Mouse (Mus musculus): ENCODE measurements at regions not wholly inside any gene's neighbourhood (a gene's known extent, or its start where the extent isn't known, plus 50 kb on each side); places are given as distances from the start of the nearest gene placed in this dataset.

DNA sequence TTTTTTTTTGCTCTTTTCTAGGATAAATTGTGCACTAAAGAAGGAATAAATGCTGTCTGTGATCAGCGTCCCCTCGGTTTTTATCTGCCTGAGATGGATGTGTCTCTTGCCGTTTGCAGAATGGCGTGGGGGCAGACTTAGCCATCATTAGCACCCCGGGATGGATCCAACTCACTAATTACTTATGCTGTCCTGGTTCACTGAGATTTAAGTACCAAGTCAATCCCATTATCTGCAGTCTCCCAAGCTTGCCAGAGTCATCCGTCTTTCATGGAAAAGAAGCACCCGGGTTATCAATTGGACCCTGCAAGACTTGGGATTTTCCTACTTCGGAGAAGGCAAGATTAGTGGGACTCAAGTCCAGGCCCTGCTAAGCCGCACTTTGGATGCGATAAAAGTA, 351.5 kb downstream of the Tmem182 start:
- no peak overlapping the region for H3K4me2 ChIP-seq (replicated peaks; ENCODE audit: low read depth, low read length)
- H3K9me3 ChIP-seq (ENCODE audit: control insufficient read depth, low read depth, low read length) = no peaks in the 10 kb centered on the region
- no peak overlapping the region for H3K27ac ChIP-seq (ENCODE audit: low read length)
- no peak overlapping the region for H3K4me3 ChIP-seq (ENCODE audit: low read depth, low read length)
- no peaks in the 10 kb centered on the region for H3K27me3 ChIP-seq (ENCODE audit: control insufficient read depth, insufficient read depth, low read length)
- ATAC-seq (ENCODE audit: insufficient number of reproducible peaks, insufficient read depth, low FRiP score, low read depth) = no peak
- H3K36me3 ChIP-seq (ENCODE audit: control insufficient read depth, insufficient read depth, low read length) = no peaks in the 10 kb centered on the region
- no peak overlapping the region for H3K9ac ChIP-seq (replicated peaks; ENCODE audit: low read depth, low read length)
- WGBS = 47% methylated on average over 10 of the region's 10 CpGs
- peaks cover 6% of the 10 kb centered on the region; the same call in 1 of the 2 replicates for H3K4me1 ChIP-seq (ENCODE audit: control insufficient read depth, insufficient read depth, low read length)

DNA sequence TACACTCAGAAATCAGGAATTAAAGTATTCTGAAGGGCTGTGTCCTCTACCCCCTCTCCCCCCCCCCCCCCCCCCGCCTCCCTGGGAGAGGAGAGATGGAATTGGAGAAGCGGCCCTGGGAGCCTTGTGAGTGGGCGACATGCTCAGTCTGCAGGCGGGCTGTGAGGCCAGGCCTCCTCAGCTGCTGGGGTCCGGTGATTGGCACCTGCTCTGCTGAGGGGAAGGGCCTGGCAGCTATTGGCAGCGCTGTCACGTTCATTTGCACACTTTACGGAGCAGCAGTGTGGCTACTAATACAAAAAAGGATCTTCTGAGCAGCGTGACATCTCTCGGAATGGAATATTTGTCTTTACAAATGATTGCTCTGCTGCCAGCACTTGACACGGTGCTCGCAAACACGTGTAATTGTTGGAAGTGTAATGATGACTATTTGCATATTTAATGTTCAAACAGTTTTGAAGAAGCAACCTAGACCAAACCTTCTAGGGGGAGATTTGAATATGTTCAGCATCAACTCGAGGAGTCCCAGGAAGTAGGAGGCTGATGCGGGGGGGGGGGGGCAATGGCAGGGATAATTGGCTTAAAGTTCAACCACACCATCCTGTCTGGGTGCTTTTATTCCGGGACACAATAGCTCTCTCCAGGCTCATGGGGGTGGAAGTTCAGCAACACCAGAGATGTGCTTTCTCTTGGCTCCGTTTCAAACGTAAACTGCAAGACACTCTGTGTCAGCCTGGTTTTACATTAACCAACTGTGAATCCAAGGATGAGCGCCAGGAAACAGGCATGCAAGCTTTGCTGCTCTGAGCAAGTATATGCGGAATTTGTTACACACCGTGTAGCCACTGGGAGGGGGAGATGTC, 352.5 kb downstream of the Tmem182 start:
- Histone ChIP-seq H3K27me3 (ENCODE audit: control insufficient read depth, insufficient read depth, low read length) (no peaks in the 10 kb centered on the region), H3K4me2 (replicated peaks; ENCODE audit: low read depth, low read length) (no peak overlapping the region; the same call in 1 of the 2 replicates), H3K9ac (replicated peaks; ENCODE audit: low read depth, low read length) (no peak overlapping the region), H3K4me1 (ENCODE audit: control insufficient read depth, insufficient read depth, low read length) (peaks cover 6% of the 10 kb centered on the region; the same call in 1 of the 2 replicates), H3K9me3 (ENCODE audit: control insufficient read depth, low read depth, low read length) (no peaks in the 10 kb centered on the region), H3K36me3 (ENCODE audit: control insufficient read depth, insufficient read depth, low read length) (no peaks in the 10 kb centered on the region), H3K4me3 (ENCODE audit: low read depth, low read length) (no peak overlapping the region), H3K27ac (ENCODE audit: low read length) (no peak overlapping the region)
- WGBS = 27% methylated on average over 20 of the region's 21 CpGs
- peak; percentile 56; the same call in 1 of the 2 replicates for ATAC-seq (ENCODE audit: insufficient number of reproducible peaks, insufficient read depth, low FRiP score, low read depth)

DNA sequence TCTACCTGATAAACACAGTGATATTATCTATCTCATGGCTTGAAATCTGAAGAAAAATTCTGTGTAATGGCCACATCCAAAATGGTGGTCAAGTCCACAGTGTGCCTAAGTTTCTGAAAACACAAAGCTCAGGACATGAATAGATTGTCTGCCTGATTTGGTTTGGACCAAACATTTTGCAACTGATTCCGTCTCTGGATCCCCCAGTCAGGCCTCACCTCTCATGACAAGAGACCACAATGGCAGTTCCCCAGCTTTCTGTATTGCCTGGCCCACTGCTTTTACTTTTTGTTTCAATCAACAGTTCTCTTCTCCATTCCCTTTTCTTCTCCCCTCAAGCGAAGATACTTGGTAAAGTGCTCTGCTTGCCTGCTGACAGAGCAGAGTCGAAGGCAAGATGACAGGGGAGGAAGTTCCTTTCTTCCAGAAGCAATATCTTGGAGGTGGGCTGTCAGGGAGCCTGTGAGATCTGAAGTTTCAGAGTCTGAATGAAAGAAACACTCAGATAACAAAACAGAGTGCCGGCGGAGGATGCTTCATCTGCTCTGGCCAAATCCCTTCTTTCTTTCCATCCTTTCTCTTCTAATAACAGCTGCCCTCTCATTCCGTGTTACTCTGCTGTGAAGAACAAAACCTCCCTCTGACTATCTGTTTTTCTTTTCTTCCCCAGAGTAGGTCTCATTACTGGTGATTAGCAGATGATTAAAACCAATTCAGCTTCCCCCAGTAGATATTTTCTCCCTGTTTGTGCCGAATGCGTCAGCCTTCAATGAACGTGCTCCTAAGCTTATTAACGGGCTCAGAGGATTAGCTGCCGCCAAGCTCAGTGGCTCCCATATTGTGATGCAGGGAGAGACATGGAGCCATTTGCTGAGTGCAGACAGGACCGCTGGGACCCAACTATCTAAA, 360.7 kb downstream of the Tmem182 start:
- Histone ChIP-seq H3K27ac (ENCODE audit: low read length) (no peak overlapping the region), H3K4me3 (ENCODE audit: low read depth, low read length) (no peak overlapping the region), H3K9me3 (ENCODE audit: control insufficient read depth, low read depth, low read length) (no peaks in the 10 kb centered on the region; the same call in 1 of the 2 replicates), H3K36me3 (ENCODE audit: control insufficient read depth, insufficient read depth, low read length) (no peaks in the 10 kb centered on the region), H3K4me2 (replicated peaks; ENCODE audit: low read depth, low read length) (no peak overlapping the region), H3K27me3 (ENCODE audit: control insufficient read depth, insufficient read depth, low read length) (no peaks in the 10 kb centered on the region), H3K9ac (replicated peaks; ENCODE audit: low read depth, low read length) (no peak overlapping the region), H3K4me1 (ENCODE audit: control insufficient read depth, insufficient read depth, low read length) (no peaks in the 10 kb centered on the region)
- WGBS = 64% methylated on average over 12 of the region's 12 CpGs
- no peak for ATAC-seq (ENCODE audit: insufficient number of reproducible peaks, insufficient read depth, low FRiP score, low read depth)

DNA sequence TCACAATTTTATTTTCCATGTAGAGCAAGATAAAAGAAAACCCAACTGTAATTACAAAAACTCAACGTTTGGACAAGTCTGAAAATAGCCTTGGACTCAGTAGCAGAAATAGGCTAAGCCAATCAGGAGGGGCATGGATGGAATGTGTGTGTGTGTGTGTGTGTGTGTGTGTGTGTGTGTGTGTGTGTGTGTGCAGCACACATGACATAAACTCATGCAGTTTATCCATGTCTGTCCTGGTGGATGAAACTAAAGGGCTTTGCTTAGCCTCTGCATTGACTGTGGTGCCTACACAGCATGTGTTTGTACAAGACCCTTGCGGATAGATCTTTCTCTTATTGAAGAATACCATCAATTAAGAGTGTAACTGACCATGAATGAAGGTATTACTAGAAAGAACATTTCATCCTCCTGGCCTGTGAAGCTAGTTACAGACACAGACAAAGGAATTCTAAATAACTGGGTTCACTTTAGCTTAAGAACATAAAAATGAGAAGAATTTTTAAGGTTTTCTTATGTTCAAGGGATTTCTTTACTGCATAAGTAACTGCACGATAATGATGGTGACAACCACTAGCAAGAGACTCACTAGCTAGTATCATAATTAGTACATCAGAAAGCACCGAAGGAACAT, 361.5 kb downstream of the Tmem182 start:
- Histone ChIP-seq H3K4me3 (ENCODE audit: low read depth, low read length) (no peak overlapping the region), H3K9ac (replicated peaks; ENCODE audit: low read depth, low read length) (no peak overlapping the region), H3K27ac (ENCODE audit: low read length) (no peak overlapping the region), H3K36me3 (ENCODE audit: control insufficient read depth, insufficient read depth, low read length) (no peaks in the 10 kb centered on the region), H3K4me2 (replicated peaks; ENCODE audit: low read depth, low read length) (no peak overlapping the region), H3K4me1 (ENCODE audit: control insufficient read depth, insufficient read depth, low read length) (no peaks in the 10 kb centered on the region), H3K27me3 (ENCODE audit: control insufficient read depth, insufficient read depth, low read length) (no peaks in the 10 kb centered on the region), H3K9me3 (ENCODE audit: control insufficient read depth, low read depth, low read length) (no peaks in the 10 kb centered on the region; the same call in 1 of the 2 replicates)
- ATAC-seq (ENCODE audit: insufficient number of reproducible peaks, insufficient read depth, low FRiP score, low read depth) = no peak
- WGBS = 78% methylated on average over 4 of the region's 4 CpGs

DNA sequence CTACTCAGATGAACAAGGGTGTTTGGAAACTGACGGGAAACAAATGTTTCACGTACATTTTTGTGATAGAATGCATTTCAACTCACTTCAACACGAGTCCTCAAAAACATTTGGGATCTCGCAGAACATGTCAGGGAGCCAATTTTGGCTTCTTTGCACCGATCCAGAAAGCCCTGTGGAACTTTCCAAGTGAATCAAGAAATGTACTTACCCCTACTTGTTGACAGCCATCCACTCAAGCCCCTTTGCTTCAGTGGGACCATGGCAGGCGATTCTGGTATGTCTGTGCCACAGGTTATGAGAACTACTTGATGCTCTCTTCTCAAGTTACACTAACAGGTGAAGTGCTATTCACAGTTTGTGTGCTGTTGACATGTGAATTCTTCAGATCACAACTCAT, 381.6 kb downstream of the Tmem182 start:
- WGBS = 73% methylated on average over 6 of the region's 6 CpGs
- Histone ChIP-seq H3K9ac (replicated peaks; ENCODE audit: low read depth, low read length) (no peak overlapping the region), H3K27me3 (ENCODE audit: control insufficient read depth, insufficient read depth, low read length) (no peaks in the 10 kb centered on the region), H3K4me2 (replicated peaks; ENCODE audit: low read depth, low read length) (no peak overlapping the region), H3K9me3 (ENCODE audit: control insufficient read depth, low read depth, low read length) (no peaks in the 10 kb centered on the region), H3K4me3 (ENCODE audit: low read depth, low read length) (no peak overlapping the region), H3K4me1 (ENCODE audit: control insufficient read depth, insufficient read depth, low read length) (no peaks in the 10 kb centered on the region), H3K27ac (ENCODE audit: low read length) (no peak overlapping the region), H3K36me3 (ENCODE audit: control insufficient read depth, insufficient read depth, low read length) (no peaks in the 10 kb centered on the region)
- ATAC-seq (ENCODE audit: insufficient number of reproducible peaks, insufficient read depth, low FRiP score, low read depth) = no peak

DNA sequence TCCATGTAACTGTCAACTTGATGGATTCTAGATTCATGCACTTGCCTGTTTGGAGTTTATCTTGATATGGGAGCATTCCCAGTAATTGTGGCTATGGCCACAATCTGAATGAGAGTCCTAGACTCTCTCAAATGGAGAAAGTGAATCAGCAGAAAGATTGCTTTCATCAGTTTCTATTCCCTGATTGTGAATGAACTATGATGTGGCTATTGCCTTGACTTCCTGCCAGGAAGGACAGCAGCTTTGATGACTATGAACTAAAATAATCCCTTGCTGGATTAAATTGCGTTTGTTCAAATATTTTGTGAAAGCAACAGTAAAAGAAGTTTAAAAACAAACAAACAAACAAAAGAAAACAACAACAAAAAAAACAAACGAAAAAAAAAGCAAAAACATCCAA, 407.5 kb downstream of the Tmem182 start:
- Histone ChIP-seq H3K9me3 (ENCODE audit: control insufficient read depth, low read depth, low read length) (no peaks in the 10 kb centered on the region), H3K27me3 (ENCODE audit: control insufficient read depth, insufficient read depth, low read length) (no peaks in the 10 kb centered on the region), H3K4me1 (ENCODE audit: control insufficient read depth, insufficient read depth, low read length) (no peaks in the 10 kb centered on the region), H3K4me2 (replicated peaks; ENCODE audit: low read depth, low read length) (no peak overlapping the region), H3K9ac (replicated peaks; ENCODE audit: low read depth, low read length) (no peak overlapping the region), H3K4me3 (ENCODE audit: low read depth, low read length) (no peak overlapping the region), H3K36me3 (ENCODE audit: control insufficient read depth, insufficient read depth, low read length) (no peaks in the 10 kb centered on the region), H3K27ac (ENCODE audit: low read length) (no peak overlapping the region)
- no peak for ATAC-seq (ENCODE audit: insufficient number of reproducible peaks, insufficient read depth, low FRiP score, low read depth)
- 82% methylated on average over 2 of the region's 2 CpGs for WGBS

DNA sequence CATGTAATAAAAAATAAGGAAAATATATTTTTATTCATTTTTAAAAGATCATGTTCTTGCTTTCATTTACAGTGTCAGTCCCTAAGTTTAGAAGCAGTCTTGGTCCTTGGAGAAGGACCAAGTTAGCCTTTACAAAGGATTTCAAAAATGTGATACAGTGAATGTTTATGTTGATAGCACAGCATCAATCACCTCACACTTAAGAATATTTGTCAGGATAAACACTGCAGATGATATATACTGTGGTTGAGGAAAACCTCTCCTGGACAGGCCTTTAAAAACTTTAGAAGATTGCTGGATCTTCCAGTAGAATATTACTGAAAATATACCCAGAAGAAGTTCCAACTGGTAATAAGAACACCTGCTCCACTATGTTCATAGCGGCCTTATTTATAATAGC, 420.4 kb downstream of the Tmem182 start:
- Histone ChIP-seq H3K27me3 (ENCODE audit: control insufficient read depth, insufficient read depth, low read length) (no peaks in the 10 kb centered on the region), H3K4me2 (replicated peaks; ENCODE audit: low read depth, low read length) (no peak overlapping the region), H3K9me3 (ENCODE audit: control insufficient read depth, low read depth, low read length) (no peaks in the 10 kb centered on the region), H3K4me1 (ENCODE audit: control insufficient read depth, insufficient read depth, low read length) (no peaks in the 10 kb centered on the region), H3K9ac (replicated peaks; ENCODE audit: low read depth, low read length) (no peak overlapping the region), H3K36me3 (ENCODE audit: control insufficient read depth, insufficient read depth, low read length) (no peaks in the 10 kb centered on the region), H3K27ac (ENCODE audit: low read length) (no peak overlapping the region), H3K4me3 (ENCODE audit: low read depth, low read length) (no peak overlapping the region)
- WGBS = 81% methylated on average over 1 of the region's 1 CpGs
- ATAC-seq (ENCODE audit: insufficient number of reproducible peaks, insufficient read depth, low FRiP score, low read depth) = no peak

DNA sequence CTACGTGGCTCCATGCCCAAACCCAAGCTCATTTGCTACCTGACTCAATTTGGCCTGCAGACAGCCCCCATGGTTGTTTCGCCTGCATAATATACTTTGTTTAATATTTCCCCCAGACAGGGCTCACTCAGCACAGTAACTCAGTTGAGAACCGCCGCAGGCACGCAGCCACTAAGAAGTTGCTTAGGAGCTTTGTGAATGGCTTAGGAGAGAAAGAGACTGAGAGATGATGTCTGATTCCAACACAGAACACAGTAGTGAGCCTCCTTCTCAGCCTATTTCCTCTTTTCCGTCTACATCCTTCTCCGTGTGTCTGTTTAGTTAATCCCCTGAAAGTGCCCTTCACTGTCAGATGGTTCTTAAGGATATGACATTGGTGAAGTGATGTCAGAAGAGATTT, 429.9 kb downstream of the Tmem182 start:
- Histone ChIP-seq H3K36me3 (ENCODE audit: control insufficient read depth, insufficient read depth, low read length) (no peaks in the 10 kb centered on the region), H3K9ac (replicated peaks; ENCODE audit: low read depth, low read length) (no peak overlapping the region), H3K27ac (ENCODE audit: low read length) (no peak overlapping the region), H3K9me3 (ENCODE audit: control insufficient read depth, low read depth, low read length) (no peaks in the 10 kb centered on the region), H3K4me2 (replicated peaks; ENCODE audit: low read depth, low read length) (no peak overlapping the region), H3K4me3 (ENCODE audit: low read depth, low read length) (no peak overlapping the region), H3K4me1 (ENCODE audit: control insufficient read depth, insufficient read depth, low read length) (no peaks in the 10 kb centered on the region), H3K27me3 (ENCODE audit: control insufficient read depth, insufficient read depth, low read length) (no peaks in the 10 kb centered on the region)
- ATAC-seq (ENCODE audit: insufficient number of reproducible peaks, insufficient read depth, low FRiP score, low read depth) = no peak
- WGBS = 77% methylated on average over 7 of the region's 7 CpGs

Measured in stomach, embryonic 14.5 days (tissue).